Mouse (Mus musculus): ENCODE results near the gene Fam49a.

Gene Fam49a

DNA sequence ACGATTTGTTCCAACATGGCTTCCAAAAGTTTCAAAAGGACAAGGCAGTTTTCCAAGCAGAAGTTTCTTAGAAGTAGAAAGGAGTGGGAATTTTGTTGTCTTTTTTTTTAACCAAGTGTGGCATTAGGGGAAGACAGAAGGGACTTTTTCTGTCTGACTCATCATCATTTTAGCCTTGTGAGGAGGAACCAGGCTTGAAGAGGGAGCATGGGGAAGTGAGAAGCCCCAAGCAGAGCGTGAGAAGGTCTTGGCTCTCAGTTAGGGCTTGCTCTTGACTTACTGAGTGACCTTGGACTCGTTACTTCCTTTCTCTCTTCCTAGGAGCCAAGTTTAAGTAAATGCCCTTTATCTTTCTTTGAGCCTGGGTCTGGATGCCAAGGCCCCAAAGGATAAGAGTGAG is 8.6 kb downstream of the Fam49a start:
- DNase-seq (ENCODE audit: low read depth, low spot score) = no peak

GRCm38 (mm10) chr12:12274115-12274514 is 12.2 kb downstream of the Fam49a start:
- no peak for DNase-seq (ENCODE audit: low read depth, low spot score)

DNA sequence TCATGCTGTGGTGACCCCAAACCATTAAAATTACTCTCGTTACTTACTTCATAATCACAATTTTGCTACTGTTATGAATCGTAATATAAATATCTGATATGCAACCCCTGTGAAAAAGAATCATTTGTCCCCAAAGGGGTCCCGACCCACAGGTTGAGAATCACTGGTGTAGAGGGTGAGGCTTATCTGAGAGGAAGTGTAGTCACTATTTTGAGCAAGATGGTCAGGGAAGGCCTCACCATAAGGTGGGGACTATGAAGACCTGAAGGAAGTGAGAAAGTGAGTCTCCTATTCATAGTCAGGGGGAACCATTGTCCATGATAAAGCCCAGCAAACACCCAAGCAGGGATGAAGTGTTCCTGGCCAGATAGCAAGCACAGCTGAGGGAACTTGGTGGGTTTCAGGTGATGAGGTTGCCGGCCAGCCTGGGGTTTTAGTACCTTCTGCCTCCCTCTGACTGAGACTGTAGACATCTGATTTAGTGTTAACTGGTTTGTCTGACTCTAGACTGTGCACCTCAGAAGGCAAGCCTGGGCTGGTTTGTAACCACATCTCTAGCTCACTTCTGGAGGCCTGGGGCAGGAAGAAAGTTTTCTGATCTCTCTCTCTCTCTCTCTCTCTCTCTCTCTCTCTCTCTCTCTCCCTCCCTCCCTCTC is 13.3 kb downstream of the Fam49a start:
- no peak for DNase-seq (ENCODE audit: low read depth, low spot score)

DNA sequence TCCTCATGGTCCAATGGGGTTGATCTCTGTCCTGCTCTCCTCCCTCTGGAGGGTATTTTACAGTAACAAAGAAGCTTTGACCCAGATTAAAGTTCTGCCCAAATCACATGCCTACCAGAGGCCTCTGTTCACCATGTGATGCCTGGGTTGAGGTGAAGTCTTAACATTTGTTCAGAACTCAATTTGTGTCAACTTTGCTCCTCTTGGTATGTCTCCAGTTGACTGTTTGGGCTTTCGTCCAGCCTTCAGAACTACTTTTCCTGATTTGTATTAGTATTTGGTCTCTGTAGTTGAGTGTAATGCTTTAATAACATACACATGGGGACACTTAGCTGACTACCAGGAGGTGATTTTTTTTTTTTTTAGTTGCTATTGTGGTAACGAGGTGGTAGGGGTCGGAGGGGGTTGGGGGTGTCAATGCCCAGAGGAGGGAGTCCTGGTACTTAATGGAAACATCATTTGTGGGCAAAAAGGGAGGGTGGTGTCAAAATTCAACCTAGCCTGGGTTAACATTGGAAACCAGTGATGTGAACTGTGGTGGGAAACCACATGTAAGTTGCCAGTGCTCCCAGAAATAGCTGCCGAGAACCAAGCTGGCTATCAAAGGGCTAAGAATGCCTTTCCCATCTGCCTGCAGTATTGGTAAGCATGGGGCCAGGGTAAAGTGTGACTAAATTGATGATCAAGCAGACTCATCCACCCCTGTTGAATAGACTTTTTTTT is 16.0 kb downstream of the Fam49a start:
- DNase-seq (ENCODE audit: low read depth, low spot score) = no peak

DNA sequence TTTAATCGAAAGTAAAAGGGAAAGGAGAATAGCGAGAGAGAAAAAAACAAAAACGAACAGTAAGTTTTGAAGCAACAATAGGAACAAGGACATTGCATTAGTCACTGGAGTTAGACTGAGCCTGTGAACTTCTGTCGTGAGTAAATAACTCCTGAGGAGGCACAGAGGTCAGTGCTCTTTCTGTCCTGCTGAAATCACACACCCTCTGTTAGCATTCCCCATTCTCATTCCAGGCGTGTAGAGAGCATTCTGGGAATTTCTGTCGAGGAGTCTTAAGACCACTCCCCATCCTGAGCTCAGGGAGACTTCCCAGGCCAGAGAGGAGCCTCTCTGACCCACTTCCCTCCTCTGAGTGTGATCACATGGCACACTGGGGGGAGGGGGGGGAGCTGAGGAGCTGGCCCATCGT is 16.5 kb downstream of the Fam49a start:
- DNase-seq (ENCODE audit: low read depth, low spot score) = no peak

- no peak for DNase-seq (ENCODE audit: low read depth, low spot score)
Observed at GRCm38 (mm10) chr12:12283702-12284288, 21.9 kb downstream of the Fam49a start.

DNA sequence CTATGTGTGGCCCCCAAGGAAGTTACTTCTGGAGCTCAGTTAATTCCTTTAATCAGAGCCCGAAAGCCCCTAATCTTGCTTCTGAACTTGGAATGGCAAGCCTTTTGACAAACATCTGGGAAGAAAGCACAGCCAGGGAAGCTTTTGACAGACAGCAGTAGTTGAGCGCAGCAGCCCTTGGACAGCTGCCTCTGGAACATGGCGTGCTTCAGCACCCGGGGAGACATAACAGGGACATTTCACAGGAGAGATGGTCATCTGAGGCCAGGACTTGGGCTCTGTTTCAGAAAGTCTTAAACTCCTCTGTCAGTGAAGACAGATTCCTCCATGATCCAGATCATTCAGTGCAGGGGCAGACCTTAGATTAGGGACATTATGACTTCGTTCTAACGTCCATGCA is 22.6 kb downstream of the Fam49a start:
- DNase-seq (ENCODE audit: low read depth, low spot score) = no peak

DNA sequence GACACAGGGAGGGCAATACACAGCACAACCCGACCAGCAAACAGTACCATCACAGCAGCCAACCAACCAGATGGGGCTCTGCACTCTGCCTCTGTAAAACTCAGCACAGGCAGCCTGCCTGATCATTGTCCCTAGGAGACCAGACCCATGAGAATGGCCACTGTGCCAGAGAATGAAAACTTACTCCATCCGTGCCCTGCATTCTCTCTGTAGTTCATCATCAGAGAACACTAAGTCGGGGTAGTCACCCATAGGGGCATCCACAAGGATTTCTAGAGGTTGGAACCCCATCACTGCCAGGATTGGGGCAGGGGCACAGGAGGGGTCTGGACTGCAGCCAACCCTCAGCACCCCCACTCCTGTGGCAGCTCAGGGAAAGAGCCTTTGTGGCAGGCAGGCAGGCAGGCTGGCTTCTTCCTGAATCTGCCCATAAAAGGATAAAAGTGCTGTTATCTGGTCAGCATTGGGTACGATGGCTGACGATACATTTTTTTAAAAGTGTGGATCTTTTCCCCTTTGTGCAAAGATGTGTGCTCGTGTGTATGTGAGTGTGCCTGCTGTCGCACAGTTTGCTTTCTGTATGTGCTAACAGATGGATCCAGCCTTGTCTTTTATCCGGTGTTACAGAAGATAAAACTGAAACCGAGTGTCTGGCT is 25.3 kb downstream of the Fam49a start:
- DNase-seq (ENCODE audit: low read depth, low spot score) = no peak

GRCm38 (mm10) chr12:12287787-12288132 is 25.8 kb downstream of the Fam49a start:
- DNase-seq (ENCODE audit: low read depth, low spot score) = no peak

DNA sequence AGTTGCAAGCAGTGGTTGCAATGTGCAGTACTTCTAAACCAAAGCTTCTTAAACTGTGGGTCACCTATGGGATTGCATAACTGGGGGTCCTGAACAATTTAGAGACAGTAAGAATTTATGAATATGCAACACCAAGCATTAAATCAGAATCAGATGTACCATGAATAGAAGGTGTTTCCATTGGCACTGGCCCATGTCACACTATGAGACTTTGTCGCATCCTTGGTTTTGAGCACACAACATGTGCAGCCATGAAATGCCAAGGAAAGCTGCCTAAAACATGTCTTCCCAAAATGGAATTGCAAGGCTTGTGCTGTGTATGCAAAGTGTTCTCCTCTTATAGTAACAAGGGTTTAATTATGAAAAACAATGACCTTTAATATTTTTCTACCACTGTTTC is 26.6 kb downstream of the Fam49a start:
- DNase-seq (ENCODE audit: low read depth, low spot score) = no peak

- DNase-seq (ENCODE audit: low read depth, low spot score) = no peak
Observed at GRCm38 (mm10) chr12:12289636-12290035, 27.7 kb downstream of the Fam49a start.

DNA sequence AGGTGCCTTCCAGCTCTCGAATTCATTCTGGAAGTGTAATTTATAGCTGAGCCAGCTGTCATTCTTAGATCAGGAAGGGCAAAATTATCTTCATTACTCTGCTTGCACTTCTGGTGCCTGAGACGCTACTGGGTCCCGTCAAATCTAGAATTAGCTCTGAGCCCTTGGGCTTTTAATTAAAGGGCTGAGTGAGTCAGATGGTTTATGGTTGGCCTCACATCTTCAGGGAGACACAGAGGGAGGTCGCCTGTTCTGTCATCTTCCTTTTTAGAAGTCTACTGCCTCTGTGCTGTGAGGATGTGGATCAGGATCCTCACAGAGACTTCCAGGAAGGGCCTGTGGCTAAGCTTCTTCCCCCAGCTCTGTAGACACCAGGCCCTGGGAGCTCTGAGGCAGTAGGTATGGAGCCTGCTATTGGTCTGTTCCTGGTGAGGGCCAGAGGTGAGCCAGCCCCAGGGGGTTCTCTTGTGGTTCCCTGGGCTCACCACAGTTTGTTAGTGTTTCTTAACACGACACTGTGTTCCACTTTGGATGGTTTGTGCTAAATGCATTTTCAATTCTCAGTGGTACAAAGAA is 30.2 kb downstream of the Fam49a start:
- no peak for DNase-seq (ENCODE audit: low read depth, low spot score)

DNA sequence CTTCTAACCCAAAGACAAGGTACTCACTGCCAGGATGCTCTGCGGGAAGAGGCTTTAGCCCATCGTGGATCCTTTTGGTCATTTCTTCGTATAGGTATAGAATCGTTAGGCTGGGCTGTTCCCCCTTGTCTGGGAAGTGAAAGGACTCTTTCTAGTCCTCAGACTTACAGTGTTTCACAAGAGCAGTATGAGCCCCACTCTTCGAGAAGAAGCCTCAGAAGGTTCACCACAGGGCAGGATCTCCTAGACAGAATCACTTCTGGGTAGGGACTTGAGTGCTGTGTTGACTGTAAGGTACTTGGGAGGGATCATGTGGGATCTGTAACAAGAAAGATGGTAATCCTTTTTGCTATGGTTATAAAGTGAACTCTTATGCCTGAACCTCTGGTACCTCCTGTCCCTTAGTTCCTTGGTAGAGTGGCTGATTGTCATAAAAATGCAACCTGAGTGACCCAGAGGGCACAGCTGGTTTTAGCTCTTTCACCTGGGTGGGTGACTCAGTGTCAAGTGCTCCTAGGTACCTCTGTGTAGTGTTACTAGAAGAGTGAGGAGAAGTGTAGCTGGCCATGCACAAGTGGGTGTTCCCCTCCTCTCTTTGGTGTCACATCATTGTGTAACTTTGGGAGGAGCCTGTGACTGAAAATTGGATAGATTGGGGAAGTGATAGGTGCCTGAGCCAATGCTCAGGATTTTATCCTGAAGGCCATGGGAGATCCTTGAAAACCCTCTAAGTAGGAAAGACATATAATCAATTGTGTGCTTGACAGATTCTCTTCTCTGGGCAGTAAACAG is 32.6 kb downstream of the Fam49a start:
- no peak for DNase-seq (ENCODE audit: low read depth, low spot score)

DNA sequence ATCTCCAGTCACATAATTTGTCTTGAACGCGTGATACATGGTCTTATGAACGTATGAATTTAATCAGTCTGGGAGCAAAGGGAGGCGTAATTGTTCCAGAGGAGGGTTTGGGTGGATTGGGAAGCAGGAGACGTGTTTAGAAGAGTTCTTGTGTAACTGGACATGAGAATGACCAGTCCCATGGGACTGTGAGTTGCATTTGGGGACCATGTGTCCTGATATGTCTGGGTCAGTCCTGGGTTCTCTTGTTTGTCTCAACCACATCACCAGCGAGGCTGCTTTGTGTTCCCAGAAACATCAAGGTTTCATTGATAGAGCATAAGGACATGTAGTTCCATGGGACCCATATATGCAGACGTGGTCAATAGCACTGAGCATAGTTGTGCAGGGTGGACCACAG is 36.5 kb downstream of the Fam49a start:
- DNase-seq (ENCODE audit: low read depth, low spot score) = no peak

DNA sequence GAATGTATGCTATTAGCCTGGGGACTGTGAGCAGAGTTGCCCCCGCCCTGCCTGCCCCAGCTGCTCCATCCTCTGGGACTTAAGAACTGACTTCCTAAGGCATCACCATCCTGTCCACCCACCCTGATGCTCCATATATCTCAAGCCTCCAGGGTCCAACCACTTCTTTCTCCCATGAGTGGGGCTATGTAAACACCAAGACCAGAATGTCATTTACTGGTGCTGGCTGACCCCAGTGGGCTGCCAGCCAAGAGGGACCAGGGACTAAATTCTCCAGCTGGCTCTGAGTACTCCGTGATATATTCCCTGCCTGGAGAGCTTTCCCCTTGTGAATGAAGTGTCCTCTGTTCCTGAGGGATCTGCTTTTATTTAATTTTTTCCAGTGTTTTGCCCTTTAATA is 37.4 kb downstream of the Fam49a start:
- no peak for DNase-seq (ENCODE audit: low read depth, low spot score)

DNA sequence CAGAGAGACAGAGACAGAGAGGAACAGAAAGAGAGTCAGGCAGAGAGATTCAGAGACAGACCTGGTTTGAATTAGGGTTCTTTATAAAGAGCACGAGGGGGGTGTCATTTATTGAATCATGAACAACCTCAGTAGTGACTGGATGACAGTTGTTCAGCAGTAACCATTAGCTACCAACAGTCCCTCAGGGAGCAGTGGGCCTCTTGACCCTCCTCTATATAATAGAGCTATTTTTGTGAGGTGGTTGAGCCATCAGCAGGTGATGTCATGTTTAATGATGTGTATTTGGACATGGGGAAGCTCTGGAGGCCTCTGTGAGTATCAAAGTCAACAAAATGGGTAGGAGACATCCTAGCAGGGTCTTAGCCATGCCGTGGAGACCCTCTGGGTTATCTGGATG is 39.2 kb downstream of the Fam49a start:
- no peak for DNase-seq (ENCODE audit: low read depth, low spot score)

GRCm38 (mm10) chr12:12301815-12302214 is 39.9 kb downstream of the Fam49a start:
- no peak for DNase-seq (ENCODE audit: low read depth, low spot score)

DNA sequence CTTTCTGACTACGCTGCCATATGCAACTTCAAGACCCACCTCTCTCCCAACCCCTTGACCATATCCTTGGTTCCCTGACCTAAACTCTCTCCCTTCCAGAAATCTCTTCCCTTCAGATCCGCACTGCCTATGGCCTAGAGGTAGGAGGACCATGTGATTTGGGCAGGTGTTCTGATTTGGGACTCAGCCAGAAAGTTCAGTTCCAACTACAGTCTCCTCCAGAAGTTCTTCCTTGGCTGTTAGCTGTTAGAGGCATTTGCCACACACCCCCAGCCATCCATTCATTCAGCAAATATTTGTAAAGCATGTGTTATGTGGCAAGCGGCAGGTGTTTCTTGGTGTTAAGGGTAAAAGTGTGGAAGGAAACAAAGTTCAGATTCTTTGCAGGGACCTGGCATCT is 44.3 kb downstream of the Fam49a start:
- DNase-seq (ENCODE audit: low read depth, low spot score) = no peak

DNA sequence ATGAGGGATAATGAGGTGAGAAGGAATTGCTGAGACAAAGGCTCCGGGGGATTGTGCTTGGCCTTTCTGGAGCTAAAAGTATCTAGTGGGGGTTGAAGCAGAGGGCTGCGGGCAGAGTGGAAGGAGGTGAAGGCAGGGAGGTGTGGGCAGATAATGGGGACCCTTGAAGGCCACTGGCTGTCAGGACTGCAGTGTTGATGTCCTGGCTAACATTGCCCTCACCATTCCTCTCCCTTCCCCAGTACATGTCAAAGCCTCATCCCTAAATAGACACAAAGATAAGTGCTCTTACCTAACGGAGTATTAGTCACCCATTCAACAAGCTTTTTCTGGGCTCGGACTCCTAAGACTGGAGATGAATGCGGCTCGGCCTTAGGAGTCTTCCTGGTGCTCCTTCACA is 44.9 kb downstream of the Fam49a start:
- no peak for DNase-seq (ENCODE audit: low read depth, low spot score)

GRCm38 (mm10) chr12:12307245-12307644 is 45.3 kb downstream of the Fam49a start:
- DNase-seq (ENCODE audit: low read depth, low spot score) = no peak

DNA sequence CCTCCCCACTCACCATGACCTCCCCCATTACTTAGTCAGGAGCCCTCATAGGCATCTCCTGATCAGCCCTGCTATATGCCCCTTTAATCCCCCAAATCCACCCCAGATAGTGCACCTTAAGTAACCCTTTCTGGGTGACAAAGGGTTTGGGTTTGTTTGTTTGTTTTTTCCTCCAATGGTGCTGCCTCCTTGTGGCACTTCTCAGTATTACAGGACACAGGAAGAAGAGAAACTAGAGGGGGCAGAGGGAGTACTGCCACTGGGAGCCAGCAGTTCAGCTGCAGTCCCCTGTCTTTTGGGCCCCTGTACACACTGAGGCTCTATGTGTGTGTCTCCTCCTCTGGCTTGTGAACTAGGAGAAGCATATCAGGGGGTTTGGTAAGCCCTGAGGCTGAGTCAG is 51.5 kb downstream of the Fam49a start:
- no peak for DNase-seq (ENCODE audit: low read depth, low spot score)

DNA sequence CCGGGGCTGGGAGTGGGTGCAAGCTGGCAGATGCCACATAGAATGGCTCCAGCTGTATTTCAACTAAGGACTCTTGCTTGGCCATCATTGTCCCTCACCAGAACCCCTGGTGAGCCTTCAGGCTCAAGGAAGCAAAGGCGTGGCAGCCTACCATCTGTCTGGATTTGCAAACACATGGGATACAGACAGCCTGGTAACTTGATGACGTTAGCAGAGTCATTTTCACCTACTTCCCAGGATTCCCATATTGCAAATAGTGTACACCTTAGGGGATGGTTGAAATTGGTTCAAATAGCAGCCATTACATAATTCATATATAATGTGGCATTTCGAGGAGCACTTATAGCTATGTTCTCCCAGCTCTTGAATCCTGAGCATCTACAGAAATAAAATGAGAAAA is 52.0 kb downstream of the Fam49a start:
- no peak for DNase-seq (ENCODE audit: low read depth, low spot score)

Data from mesoderm, embryonic 11.5 days (tissue).